Mouse (Mus musculus) megakaryocyte, embryonic 14.5 days (primary cell): ENCODE measurements around the gene Reck.

Source experiments
- FLI1 ChIP-seq: IDR thresholded peaks from 2 replicates; pipeline ENCODE4 v1.6.1; 2012; ENCODE audit warnings: low read length, inconsistent platforms, mixed read lengths
- GATA1 ChIP-seq: IDR thresholded peaks from 3 replicates; pipeline ENCODE4 v1.6.1; 2012; ENCODE audit warnings: mixed read lengths, low read length, inconsistent platforms, borderline replicate concordance

- TF ChIP-seq GATA1 (no peak), FLI1 (no peak)
These were observed 24.1 kb upstream of the Reck start, which contains the start of gene Olfr155 for GRCm38 (mm10) chr4:43851265-43851664.
